Mouse (Mus musculus) embryo, embryonic 9.5 days (tissue): ENCODE results near the gene Trak1.

Source experiments
- DNase-seq: peaks from one replicate; pipeline ENCODE4 v3.0.0-alpha.2; 2017; ENCODE audit errors: extremely low spot score

Trak1 gene

GRCm38 (mm10) chr9:121394882-121395281 lies 97.6 kb downstream of the Trak1 start:
- DNase-seq = no peak

- DNase-seq = no peak
These were observed 98.5 kb downstream of the Trak1 start for GRCm38 (mm10) chr9:121395812-121396211.

GRCm38 (mm10) chr9:121398100-121398760 lies 100.9 kb downstream of the Trak1 start:
- DNase-seq = no peak

- DNase-seq = no peak
These were observed 101.5 kb downstream of the Trak1 start for GRCm38 (mm10) chr9:121398761-121399160.

GRCm38 (mm10) chr9:121400608-121401007 lies 103.3 kb downstream of the Trak1 start:
- DNase-seq = no peak

GRCm38 (mm10) chr9:121403157-121403671 lies 105.9 kb downstream of the Trak1 start:
- DNase-seq = peak; percentile 63

- DNase-seq = no peak
These were observed 106.4 kb downstream of the Trak1 start for GRCm38 (mm10) chr9:121403699-121404098.

- no peak for DNase-seq
These were observed 107.9 kb downstream of the Trak1 start for GRCm38 (mm10) chr9:121405088-121405681.

- DNase-seq = no peak
These were observed 108.5 kb downstream of the Trak1 start for GRCm38 (mm10) chr9:121405792-121406191.

- no peak for DNase-seq
These were observed 116.9 kb downstream of the Trak1 start for GRCm38 (mm10) chr9:121414237-121414636.

- no peak for DNase-seq
These were observed 118.4 kb downstream of the Trak1 start for GRCm38 (mm10) chr9:121415626-121416241.

- DNase-seq = no peak
These were observed 119.2 kb downstream of the Trak1 start for GRCm38 (mm10) chr9:121416460-121416859.

GRCm38 (mm10) chr9:121416872-121417637 lies 119.8 kb downstream of the Trak1 start:
- DNase-seq = no peak

GRCm38 (mm10) chr9:121419011-121419410 lies 121.7 kb downstream of the Trak1 start:
- no peak for DNase-seq

- no peak for DNase-seq
These were observed 122.3 kb downstream of the Trak1 start for GRCm38 (mm10) chr9:121419573-121419972.

- no peak for DNase-seq
These were observed 123.5 kb downstream of the Trak1 start for GRCm38 (mm10) chr9:121420817-121421216.

- DNase-seq = no peak
These were observed 125.1 kb downstream of the Trak1 start for GRCm38 (mm10) chr9:121422402-121422801.

- DNase-seq = no peak
These were observed 126.3 kb downstream of the Trak1 start for GRCm38 (mm10) chr9:121423621-121424020.

- no peak for DNase-seq
These were observed 127.2 kb downstream of the Trak1 start for GRCm38 (mm10) chr9:121424281-121425164.

- DNase-seq = no peak
These were observed 129.1 kb downstream of the Trak1 start for GRCm38 (mm10) chr9:121426451-121426850.

GRCm38 (mm10) chr9:121426902-121427301 lies 129.6 kb downstream of the Trak1 start:
- no peak for DNase-seq
